Mouse (Mus musculus): ENCODE results near the gene Pkm. TPM values are rescaled to one million over a fixed set of nuclear protein-coding genes. Genes with fewer than 3 reads are reported as not detected.
A peak's percentile ranks its signal among the peaks of the same experiment; 100 is the strongest.

The Pkm gene
- 1,000 to 10,000 TPM; 2,923 to 3,646 TPM for total RNA-seq (2021)
- long read RNA-seq, experiment 1, transcript Pkm-201 (11 exons, 2,432 nt) = minor isoform, 13 of 3,740 reads
- long read RNA-seq, experiment 1, transcript Pkm-202 (11 exons, 2,041 nt) = major isoform, 2,860 of 3,740 reads
- long read RNA-seq, experiment 1, partial matches to known transcripts = 730 of 3,740 reads
- long read RNA-seq, experiment 1, other reads (novel, unspliced or antisense) = 137 of 3,740 reads
- long read RNA-seq, experiment 2, transcript Pkm-201 (11 exons, 2,432 nt) = minor isoform, 10 of 3,687 reads
- long read RNA-seq, experiment 2, transcript Pkm-202 (11 exons, 2,041 nt) = major isoform, 2,866 of 3,687 reads
- long read RNA-seq, experiment 2, partial matches to known transcripts = 682 of 3,687 reads
- long read RNA-seq, experiment 2, other reads (novel, unspliced or antisense) = 129 of 3,687 reads

DNA sequence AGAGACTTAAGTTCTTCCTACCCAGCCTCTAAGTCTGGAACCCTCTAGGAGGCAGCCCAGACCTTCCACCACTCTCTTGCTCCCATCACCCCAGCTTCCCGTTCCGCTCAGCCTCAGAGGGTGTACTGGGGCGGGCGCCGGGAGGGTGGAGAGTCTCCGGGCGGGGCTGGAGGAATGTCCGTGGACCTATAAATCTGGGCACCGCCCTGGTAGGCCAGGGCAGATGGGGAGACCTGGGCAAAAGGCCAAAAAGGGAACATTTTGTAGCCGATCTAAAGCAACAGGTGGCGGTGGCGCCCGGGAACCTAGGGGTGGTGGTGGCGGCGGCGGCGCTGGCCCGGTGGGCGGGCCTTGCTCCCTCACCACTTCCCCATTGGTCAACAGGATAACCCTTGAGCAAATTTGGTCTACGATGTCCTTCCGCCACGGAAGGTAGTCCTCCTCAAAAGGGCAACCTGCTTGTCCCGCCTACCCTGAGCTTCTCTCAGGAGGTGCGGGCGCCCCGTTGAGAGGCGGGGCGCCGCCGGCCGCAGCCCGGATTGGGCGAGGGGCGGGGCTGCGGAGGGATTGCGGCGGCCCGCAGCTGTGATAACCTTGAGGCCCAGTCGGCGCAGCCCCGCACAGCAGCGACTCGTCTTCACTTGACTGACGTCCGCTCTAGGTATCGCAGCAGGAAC, at the start of gene Pkm:
Pkm (plus strand) TSS at position 411 of the 677 bp plus-strand sequence.
- intact Hi-C loops (cut with DNase I) = loop anchor here (2.0 kb wide), 1 partner anchor 17 kb away; no protein-coding TSS in a partner anchor
- peak; percentile 92 to 95 for DNase-seq

DNA sequence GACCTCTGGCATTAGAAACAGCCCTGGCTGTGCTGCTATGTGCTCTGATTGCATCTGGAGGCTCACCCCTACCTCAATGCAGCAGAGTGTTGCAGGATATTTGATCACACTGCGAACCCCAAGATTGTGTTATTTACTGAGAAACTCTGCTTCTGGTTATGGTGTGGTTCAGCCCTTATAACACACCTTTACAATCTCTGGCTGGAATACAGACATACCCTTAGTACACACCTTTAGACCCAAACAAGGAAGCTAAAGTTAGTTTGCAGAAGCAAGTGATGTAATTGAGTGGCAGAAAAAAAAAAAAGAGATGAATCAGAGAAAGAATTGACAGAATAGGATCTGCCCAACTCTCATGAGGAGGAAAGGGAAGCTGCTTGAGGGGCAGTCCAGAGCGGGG, 45.2 kb upstream of the Pkm start:
- DNase-seq = no peak
- intact Hi-C loops (cut with DNase I) = no loop called here

DNA sequence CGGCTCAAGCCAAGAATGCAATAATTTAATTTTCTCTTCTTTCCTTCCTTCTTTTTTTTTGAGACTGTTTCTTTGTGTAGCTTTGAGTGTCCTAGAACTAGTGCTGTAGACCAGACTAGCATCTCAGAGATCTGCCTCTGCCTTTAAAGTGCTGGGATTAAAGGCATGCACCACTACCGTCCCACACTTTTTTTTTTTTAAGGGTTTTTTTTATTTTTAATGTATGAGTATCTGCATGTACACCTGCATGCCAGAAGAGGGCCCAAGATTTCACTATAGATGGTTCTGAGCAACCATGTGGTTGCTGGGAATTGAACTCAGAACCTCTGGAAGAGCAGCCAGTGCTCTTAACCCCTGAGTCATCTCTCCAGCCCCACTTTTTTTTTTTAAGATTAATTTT, 40.4 kb upstream of the Pkm start:
- DNase-seq = no peak
- intact Hi-C loops (cut with DNase I) = no loop called here

DNA sequence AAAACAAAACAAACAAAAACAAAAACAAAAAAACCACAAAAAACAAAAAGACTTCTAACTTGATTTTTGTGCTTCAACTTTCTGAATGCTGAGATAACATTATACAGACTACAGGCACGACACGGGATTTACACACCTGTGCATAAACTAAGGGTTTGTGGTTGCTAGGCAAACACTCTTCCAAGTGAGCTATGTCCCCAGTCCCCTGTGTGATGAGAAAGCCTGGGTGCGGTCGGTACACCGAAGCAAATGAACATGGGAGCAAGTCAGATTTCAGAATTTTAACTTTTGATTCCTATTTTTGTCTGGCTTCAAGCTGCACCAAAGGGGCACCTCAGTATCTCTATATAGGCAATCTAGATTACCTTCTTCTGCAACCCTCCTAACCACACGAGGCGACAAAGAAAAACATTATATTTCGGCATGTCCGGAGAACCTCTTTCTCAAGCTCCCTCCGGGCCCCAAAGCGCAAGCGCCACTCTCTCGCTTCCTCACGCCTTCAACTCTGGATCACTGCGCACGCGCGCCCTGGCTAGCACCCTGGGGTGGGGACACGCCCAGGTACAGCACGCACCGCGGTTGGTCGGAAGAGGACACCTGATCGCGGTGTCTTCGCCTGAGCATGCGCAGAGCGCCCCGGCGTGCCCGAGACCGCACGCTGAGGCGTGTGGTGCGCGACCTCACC, 39.4 kb upstream of the Pkm start, which contains the start of gene Parp6:
Parp6 (plus strand) TSS at position 663 of the 685 bp plus-strand sequence.
- intact Hi-C loops (cut with DNase I) = no loop called here
- DNase-seq = peak; percentile 98 to 100

DNA sequence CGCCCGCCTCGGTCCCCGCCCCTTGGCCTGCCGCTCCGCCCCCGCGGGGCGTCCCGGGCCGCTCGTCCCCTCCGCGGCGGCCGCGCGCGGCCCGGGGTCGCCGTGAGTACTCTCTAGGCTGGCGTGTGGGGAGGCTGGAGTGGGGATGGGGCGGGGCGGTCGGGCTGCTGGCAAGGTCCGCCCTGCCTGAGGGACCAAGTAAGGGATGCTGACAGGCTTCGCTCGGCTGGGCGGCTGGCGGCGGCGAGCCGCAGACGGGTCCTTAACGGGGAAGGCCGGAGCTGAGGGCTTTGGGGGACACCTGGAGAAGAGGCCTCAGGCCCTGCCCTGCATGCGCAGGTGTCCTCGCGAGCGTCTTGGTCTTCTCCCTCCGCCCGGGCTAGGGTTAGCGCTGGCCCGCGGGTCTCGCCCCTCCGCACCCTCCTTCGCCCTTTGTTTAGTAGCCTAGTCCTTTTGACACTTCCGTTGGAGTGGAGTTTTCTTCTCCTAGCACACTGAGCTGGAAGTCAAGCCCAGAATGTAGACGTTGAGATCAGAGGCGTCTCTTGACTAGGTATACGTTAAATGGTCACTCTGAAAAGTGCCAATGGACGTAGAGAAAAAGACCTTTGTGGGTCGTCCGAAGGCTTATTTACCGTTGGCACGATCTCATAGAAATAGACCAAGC, 38.7 kb upstream of the Pkm start:
- intact Hi-C loops (cut with DNase I) = no loop called here
- DNase-seq = no peak

DNA sequence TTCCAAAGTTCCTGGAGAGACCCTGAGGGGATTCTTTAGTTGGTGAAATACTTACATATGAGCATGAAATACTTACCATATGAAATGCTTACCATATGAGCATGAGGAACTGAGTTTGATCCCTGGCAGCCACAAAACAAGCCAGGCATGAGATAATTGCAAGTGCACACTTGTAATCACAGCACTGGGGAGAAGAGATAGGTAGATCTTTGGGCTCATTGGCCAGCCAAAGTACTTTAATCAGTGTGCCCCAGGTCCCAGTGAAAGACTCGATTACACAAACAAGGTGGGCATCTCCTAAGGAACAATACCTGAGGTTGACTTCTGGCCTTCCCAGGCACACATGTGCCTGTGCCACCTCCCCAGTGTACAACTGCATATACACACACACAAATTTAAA, 17.8 kb upstream of the Pkm start:
- DNase-seq = no peak
- intact Hi-C loops (cut with DNase I) = no loop called here

DNA sequence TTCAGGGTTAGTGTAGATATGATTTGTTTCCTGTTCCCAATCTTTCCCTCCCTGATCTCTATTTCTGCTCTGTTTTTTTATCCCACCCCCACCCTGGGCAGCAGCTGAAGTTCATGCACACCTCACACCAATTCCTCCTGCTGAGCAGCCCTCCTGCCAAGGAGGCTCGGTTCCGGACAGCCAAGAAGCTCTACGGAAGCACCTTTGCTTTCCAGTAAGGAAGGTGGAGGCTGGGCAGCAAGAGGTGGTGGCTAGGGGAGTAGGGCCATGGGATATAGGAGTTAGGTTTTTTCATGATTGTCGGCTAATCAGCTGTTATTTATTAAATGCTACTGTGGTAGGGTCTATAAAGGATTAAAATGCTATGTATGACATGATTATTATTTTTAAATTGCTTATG, 16.2 kb upstream of the Pkm start:
- intact Hi-C loops (cut with DNase I) = no loop called here
- no peak for DNase-seq

DNA sequence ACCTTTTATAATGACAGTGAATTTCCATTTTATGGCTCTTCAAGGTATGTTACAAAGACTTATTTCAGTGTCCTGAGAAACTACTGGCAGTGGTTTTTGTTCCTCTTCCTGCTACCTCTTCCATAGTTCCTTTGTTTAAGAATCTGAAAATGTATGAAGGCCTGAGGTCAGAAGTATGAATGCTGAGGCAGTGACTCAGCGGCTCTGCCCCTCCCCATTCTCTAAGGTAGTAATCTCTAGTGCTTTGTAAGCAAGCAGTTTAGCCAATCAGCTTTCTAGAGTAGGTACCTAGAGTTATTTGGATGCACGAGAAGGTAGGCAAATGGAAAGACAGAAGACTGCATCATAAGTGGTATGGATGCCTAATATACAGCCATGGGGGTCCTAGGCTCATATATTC, 14.8 kb upstream of the Pkm start:
- DNase-seq = no peak
- intact Hi-C loops (cut with DNase I) = no loop called here

DNA sequence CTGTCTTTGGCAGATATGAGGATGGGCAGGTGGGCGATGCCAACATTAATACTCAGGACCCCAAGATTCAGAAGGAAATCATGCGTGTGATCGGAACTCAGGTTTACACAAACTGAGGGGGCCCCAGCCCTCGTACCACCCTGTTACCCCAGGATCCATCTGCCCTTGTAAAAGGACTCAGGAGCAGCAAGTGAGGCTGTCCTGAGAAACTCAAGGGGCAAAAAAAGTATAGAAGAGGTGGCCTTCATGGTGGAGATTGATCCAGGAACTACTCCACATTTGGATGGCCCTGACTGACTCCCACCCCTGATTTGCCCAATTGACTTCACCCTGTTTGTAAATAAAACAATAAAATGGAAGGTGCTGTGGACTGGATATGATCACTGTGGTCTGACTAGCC, 6.3 kb upstream of the Pkm start:
- intact Hi-C loops (cut with DNase I) = no loop called here

DNA sequence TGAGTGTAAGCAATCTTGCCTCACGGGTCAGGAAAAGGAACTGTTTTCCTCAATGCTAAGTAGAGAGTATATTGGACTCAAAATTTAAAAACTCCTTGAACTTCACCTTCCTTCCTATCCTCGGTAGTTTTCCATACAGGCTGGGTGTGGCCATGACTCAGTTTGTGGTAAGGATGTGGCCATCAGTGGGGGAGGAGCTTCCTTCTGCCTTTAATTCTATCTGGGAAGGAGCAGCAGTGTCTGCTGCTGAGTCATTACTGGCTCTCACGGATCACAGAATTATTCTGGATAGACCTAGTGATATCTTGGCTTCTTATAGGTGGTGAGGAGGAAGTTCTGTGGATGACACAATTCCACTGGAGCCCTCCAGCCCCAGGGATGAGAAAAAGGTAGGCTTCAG, 2.8 kb upstream of the Pkm start:
- intact Hi-C loops (cut with DNase I) = no loop called here
- DNase-seq = no peak

More for the DNA sequence above, 6.3 kb upstream of the Pkm start:
- no peak for DNase-seq

DNA sequence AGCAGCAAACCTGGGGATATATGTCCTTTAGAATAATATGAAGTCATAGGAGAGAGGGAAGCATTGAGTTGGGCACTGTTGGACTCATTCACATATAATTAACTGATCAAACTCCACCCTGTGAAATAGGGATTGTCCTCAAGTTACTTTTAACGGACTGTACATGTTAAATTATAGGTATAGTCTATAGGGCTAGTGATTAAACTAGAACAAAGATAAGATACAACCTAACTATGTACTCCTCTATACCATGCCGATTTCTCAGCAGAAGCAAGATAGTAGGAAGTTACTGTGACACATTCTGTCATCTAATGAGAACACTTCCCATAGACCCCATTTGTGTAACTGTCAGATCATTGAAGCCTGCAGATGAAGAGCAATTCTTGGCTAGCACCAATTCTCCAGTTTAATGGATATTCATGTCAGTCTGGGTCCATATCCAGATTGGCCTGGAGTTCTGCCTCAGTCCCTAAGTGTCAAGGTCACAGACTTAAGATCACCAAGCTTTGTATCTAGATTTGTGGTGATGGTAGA, 1.7 kb upstream of the Pkm start:
- intact Hi-C loops (cut with DNase I) = no loop called here
- DNase-seq = no peak

DNA sequence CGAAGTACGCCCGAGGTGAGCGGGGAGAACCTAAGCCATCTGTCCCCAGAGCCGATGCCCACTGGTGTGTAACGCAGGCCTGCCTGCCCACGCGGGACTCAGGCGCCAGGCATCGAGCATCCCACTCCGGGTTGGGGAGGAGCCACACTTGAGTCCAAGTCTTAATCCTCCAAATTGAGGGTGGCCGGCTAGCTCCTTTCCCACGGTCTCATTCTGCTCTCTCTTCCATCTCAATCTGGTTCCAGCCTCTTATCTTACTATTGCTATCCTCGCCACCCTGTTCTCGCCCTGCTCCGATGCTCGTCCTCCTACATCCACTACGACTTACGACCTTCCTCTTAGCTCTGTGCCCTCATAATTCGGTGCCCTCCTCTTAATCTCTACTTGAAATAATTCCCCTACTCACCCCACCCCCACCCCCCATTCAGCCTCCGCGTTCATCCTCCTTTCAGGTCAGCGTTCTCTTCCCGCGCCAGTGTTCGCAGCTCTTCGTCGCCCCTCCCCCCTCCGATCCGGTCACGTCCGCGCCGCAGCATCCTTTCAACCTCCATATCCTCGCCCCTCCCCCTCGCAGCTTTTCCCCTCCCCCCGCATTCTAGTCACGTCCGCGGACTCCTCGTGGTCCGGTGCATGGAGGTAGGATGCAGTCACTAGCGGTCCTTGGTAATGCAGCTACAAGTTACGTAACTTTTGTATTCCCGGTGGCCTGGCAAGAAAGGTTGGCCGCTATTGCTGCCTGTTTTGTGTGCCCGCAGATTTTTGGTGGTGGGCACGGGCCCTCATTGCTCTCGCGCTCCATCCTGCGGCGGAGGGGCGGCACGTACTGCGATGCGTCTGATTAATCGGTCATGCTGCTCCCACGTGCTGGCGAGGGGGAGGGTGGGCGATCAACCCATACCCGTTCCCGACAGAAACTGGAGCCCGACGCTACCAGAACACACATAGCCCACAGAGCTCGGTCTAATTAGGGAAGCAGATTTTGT, 758 bp downstream of the Pkm start:
- peak; percentile 61 to 68 for DNase-seq
- intact Hi-C loops (cut with DNase I) = loop anchor here (2.0 kb wide), 1 partner anchor 16 kb away; no protein-coding TSS in a partner anchor

DNA sequence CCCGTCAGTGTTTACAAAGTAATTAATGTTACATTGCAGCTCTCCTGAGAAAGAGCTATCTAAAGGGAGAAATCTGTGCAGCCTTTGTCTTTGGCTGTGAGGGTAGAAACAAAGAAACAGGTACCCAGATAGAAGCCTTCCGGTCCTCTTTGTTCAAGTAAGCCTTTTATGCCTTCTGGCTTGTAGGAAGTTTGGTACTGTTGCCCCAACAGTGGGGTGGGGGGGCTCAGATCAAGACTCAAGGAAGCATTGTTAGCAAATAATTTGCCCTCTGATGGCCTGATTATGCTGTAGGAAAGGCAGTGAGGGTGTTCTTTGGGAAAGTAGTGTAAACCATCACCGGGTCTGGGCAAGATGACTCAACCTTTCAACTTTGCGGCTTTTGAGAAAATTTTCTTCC, 2.0 kb downstream of the Pkm start:
- intact Hi-C loops (cut with DNase I) = no loop called here
- no peak for DNase-seq

DNA sequence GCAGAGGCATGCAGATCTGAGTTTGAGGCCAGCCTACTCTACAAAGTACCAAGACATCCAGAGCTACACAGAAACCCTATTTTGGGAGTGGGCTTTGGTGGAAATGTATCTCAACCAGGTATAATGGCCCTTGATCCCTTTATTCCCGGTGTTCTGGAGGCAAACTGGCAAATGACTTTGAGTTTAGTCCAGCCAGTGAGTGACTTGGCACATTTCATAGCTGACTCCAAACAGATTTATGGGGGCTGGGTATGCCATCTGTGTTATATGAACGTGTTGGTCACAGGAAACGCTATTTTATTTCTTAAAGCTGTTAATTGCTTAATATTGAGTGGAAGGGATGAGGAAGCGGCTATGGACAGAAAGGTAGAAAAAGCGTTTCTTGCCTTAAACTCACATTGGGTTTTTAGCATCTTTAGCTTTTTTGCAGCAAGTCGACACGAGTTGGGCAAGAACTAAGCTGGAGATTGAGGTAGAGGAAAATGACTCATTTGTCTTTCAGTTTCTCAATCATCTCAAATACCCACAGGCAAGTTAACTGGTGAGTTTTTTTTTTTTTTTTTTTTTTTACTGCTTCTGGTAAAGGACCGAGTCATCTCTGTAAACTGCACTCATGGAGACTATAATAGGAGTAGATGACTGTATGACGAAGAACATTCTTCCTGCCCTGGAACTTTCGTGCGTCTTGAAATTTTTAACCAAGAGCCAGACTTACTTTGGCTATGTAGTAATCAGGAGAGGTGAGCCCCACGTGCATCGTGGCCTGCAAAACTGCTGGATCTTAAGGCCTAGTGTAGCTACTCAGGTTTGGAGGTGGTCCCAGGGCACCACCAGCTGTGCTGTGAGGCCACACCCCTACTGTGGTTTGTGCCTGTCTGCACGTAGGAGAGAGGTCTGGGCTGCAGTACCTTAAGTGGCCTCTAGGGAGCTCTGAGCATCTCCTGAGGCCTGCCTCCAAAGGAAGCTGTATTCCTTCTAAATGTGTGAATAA, 3.2 kb downstream of the Pkm start:
- DNase-seq = peak; percentile 72 to 74
- intact Hi-C loops (cut with DNase I) = no loop called here

DNA sequence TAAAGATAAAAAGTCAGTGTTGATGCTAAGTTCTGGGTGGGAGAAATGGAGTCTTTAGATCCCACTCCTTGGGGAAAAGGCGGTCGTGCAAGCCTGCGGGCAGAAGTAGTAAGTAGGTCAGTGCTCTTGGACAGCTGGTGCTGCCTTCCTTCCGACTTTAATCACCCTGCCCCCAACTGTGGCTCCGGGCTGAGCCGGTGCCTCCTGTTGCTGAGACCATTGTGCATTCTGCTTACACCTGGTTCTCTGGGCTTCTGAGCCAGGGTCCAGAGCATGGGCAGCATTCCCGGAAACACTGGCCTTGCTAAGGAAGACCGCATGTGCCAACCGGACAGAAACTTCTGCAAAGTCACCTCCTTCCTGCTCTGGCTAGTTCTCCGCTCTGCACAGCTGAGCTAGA, 4.3 kb downstream of the Pkm start:
- DNase-seq = peak; percentile 42 to 56
- intact Hi-C loops (cut with DNase I) = no loop called here

DNA sequence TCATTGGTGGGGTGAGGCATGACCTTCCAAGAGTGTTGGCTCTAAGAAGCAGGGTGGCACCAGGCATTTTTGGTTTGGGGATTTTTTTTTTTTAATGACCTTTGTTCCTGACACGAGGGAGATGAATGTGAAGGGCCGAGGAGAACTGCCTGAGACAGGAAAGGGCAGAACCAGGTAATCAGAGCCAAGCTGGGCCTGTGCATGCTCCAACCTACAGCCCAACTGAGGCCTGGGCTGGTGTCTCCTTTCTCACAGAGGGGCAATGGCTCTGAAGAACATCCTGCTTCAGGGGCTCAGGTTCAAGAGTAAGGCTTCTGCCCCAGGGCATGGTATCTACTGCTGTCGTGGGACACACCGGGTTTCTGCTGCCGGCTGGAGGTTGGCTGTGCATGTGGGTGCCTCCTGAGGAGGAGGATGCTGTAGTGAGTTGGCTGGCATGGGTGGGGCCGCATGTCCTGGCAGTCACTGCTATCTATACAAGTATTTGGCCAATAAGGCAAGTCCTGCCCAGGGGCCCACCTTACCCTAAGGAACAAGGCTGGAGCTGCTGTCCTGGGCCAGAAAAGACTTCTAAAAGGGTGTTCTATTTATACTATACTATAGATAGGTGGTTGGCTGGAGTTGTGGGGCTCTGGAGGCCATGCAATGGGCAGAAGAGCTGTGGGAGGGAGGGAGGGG, 5.3 kb downstream of the Pkm start:
- intact Hi-C loops (cut with DNase I) = no loop called here
- DNase-seq = no peak

DNA sequence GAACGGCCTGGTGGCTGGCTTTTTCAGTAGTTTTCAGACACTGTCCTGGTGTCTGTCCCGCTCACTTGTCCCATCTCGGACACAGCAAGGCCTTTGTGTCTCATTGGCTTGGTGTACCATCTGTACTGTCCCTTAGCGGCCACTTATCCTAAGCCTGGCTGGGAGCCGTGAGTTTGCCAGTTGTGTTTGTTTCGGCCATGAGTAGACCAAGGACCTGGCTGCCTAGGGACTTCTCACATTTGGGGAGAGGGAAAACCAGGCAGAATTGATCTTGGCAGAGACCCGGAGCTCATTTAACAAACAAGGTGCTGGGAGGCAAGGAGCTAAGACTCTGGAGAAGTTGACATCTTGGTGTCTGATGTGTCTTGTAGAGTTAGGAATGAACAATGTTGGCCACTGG, 7.1 kb downstream of the Pkm start:
- DNase-seq = no peak
- intact Hi-C loops (cut with DNase I) = no loop called here

DNA sequence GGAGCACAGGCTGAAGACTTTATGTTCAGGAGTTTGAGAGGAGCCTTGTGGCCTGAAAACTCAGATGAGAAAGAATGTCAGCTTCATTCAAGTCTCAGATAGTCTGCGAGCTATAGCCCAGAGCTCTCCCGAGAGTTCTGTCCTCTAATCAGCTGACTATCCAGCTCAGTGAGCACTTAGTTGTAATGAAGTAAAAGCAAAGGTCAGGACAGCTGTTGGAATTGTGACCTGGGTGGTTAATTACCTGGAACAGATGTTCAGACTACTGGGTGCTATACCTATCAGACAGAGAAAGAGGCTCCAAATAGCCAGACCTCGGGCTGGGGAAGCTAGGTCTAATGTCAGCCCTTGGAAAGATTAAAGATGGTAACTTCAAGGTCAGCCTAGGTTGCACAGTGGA, 7.8 kb downstream of the Pkm start:
- intact Hi-C loops (cut with DNase I) = no loop called here
- no peak for DNase-seq

All from gastrocnemius, postnatal 36 days (tissue).